Mouse (Mus musculus) embryonic facial prominence, embryonic 14.5 days (tissue): ENCODE results near the gene Ndufv2. TPM values are rescaled to one million over a fixed set of nuclear protein-coding genes. Genes with fewer than 3 reads are reported as not detected.
A peak's percentile ranks its signal among the peaks of the same experiment; 100 is the strongest.

Experiments
- ATAC-seq: fragments of 200-750 bp; cut with Nextera tagmentation; 2 replicates; pipeline ENCODE4 v1.8.0; 2017; ENCODE audit warnings: low read depth, moderate number of reproducible peaks, moderate TSS enrichment
- DNase-seq: peaks from one replicate; pipeline ENCODE4 v3.0.0-alpha.2; 2015; ENCODE audit warnings: low spot score
- H3K27ac ChIP-seq: fragments of 300-500 bp; sonication (generic); replicated peaks from 2 replicates; pipeline ENCODE4 v1.5.1; 2014; ENCODE audit warnings: low read depth, mild to moderate bottlenecking, low read length, moderate library complexity
- H3K27me3 ChIP-seq: fragments of 300-500 bp; sonication (generic); replicated peaks from 2 replicates; pipeline ENCODE4 v1.6.1; 2014; ENCODE audit warnings: low read length; ENCODE audit not compliant: control insufficient read depth, insufficient read depth
- H3K36me3 ChIP-seq: fragments of 300-500 bp; sonication (generic); 2 replicates; pipeline ENCODE4 v1.6.1; 2014; ENCODE audit warnings: low read length, mixed read lengths; ENCODE audit not compliant: control insufficient read depth, insufficient read depth
- H3K4me1 ChIP-seq: fragments of 300-500 bp; sonication (generic); 2 replicates; pipeline ENCODE4 v1.6.1; 2014; ENCODE audit warnings: antibody characterized with exemption, low read length; ENCODE audit not compliant: control insufficient read depth, insufficient read depth
- H3K4me2 ChIP-seq: fragments of 300-500 bp; sonication (generic); 2 replicates; pipeline ENCODE4 v1.6.1; 2014; ENCODE audit warnings: low read depth, mild to moderate bottlenecking, low read length, moderate library complexity, mixed read lengths
- H3K4me3 ChIP-seq: fragments of 300-500 bp; sonication (generic); 2 replicates; pipeline ENCODE4 v1.5.1; 2014; ENCODE audit warnings: low read depth, mild to moderate bottlenecking, low read length
- H3K9ac ChIP-seq: fragments of 300-500 bp; sonication (generic); 2 replicates; pipeline ENCODE4 v1.6.1; 2014; ENCODE audit warnings: low read depth, mild to moderate bottlenecking, low read length, moderate library complexity, mixed read lengths
- H3K9me3 ChIP-seq: fragments of 300-500 bp; sonication (generic); 2 replicates; pipeline ENCODE4 v1.6.1; 2016; ENCODE audit warnings: low read length; ENCODE audit not compliant: control insufficient read depth
- WGBS: fragments of 180-500 bp; shearing (Covaris S2); extraction: QIAGEN DNeasy Blood & Tissue Kit; methylation state at CpG from one replicate; pipeline ENCODE4 v1.1.7; 2014; 5-methylcytosine and 5-hydroxymethylcytosine counted together
- polyA plus RNA-seq: library from polyadenylated mRNA; unstranded; fragments of >200 nt; fragmentation: Nextera tagmentation; extraction: Ambion mirVana; gene quantifications from 2 replicates; pipeline ENCODE4 v1.2.1, GENCODE M21; 2014

The Ndufv2 gene
- polyA plus RNA-seq, 1 experiment from 2014 or later, result 361 TPM

GRCm38 (mm10) chr17:66092664-66093063 lies 8.7 kb downstream of the Ndufv2 start:
- Histone ChIP-seq H3K4me2 (no peak overlapping the region), H3K36me3 (peaks cover 24% of the 10 kb centered on the region), H3K9me3 (no peaks in the 10 kb centered on the region), H3K27me3 (no peaks in the 10 kb centered on the region), H3K9ac (no peak overlapping the region), H3K27ac (no peak overlapping the region), H3K4me1 (no peaks in the 10 kb centered on the region), H3K4me3 (no peak overlapping the region)
- ATAC-seq (no peak), DNase-seq (no peak)
- WGBS, result 74% methylated on average over 3 of the region's 3 CpGs

DNA sequence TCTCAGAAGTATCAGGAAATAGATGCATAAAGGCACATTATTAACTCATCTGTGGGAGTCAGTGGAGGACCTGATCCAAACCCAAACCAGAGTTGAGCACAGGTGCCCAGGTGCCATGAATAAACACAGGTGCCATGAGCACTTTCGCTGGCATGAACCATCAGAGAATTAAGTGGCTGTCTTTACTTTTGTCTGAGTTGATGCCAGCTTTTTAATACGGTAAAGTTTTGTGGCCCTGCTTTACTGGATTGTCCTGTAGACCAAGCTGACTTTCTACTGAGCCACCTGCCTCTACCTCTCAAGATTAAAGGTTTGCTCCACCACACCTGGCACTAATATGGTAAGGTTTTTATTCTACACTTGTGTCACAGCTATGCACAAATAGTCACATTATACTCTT lies 9.3 kb downstream of the Ndufv2 start:
- H3K36me3 ChIP-seq, result peaks cover 30% of the 10 kb centered on the region
- no peak overlapping the region for H3K27ac ChIP-seq
- DNase-seq (no peak), ATAC-seq (no peak)
- no peaks in the 10 kb centered on the region for H3K4me1 ChIP-seq
- WGBS, result 91% methylated on average over 2 of the region's 2 CpGs
- H3K4me2 ChIP-seq, result no peak overlapping the region
- H3K9me3 ChIP-seq, result no peaks in the 10 kb centered on the region
- H3K27me3 ChIP-seq, result no peaks in the 10 kb centered on the region
- no peak overlapping the region for H3K9ac ChIP-seq
- H3K4me3 ChIP-seq, result no peak overlapping the region

GRCm38 (mm10) chr17:66091392-66091791 lies 10.0 kb downstream of the Ndufv2 start:
- WGBS, result 85% methylated on average over 2 of the region's 2 CpGs
- H3K4me2 ChIP-seq, result no peak overlapping the region
- H3K9ac ChIP-seq, result no peak overlapping the region
- H3K27me3 ChIP-seq, result no peaks in the 10 kb centered on the region
- H3K27ac ChIP-seq, result no peak overlapping the region
- no peak for ATAC-seq
- no peak overlapping the region for H3K4me3 ChIP-seq
- H3K36me3 ChIP-seq, result peaks cover 37% of the 10 kb centered on the region
- DNase-seq, result no peak
- H3K4me1 ChIP-seq, result no peaks in the 10 kb centered on the region
- H3K9me3 ChIP-seq, result no peaks in the 10 kb centered on the region

GRCm38 (mm10) chr17:66090251-66090650 lies 11.1 kb downstream of the Ndufv2 start:
- Histone ChIP-seq H3K27me3 (no peaks in the 10 kb centered on the region), H3K4me3 (no peak overlapping the region), H3K36me3 (peaks cover 47% of the 10 kb centered on the region)

GRCm38 (mm10) chr17:66085038-66085437 lies 16.3 kb downstream of the Ndufv2 start:
- Histone ChIP-seq H3K27ac (no peak overlapping the region), H3K9ac (no peak overlapping the region), H3K4me2 (no peak overlapping the region), H3K4me3 (no peak overlapping the region), H3K4me1 (no peaks in the 10 kb centered on the region), H3K27me3 (no peaks in the 10 kb centered on the region), H3K36me3 (peaks cover 56% of the 10 kb centered on the region), H3K9me3 (no peaks in the 10 kb centered on the region)
- no peak for ATAC-seq
- 81% methylated on average over 1 of the region's 1 CpGs for WGBS
- DNase-seq, result no peak

More at GRCm38 (mm10) chr17:66090251-66090650, 11.1 kb downstream of the Ndufv2 start:
- Histone ChIP-seq H3K27ac (no peak overlapping the region), H3K4me1 (no peaks in the 10 kb centered on the region), H3K9ac (no peak overlapping the region), H3K9me3 (no peaks in the 10 kb centered on the region), H3K4me2 (no peak overlapping the region)
- DNase-seq (no peak), ATAC-seq (no peak)

GRCm38 (mm10) chr17:66084486-66084885 lies 16.9 kb downstream of the Ndufv2 start:
- ATAC-seq, result no peak
- Histone ChIP-seq H3K27me3 (no peaks in the 10 kb centered on the region), H3K4me1 (no peaks in the 10 kb centered on the region), H3K4me3 (no peak overlapping the region), H3K9ac (no peak overlapping the region), H3K36me3 (peaks cover 62% of the 10 kb centered on the region), H3K4me2 (no peak overlapping the region), H3K27ac (no peak overlapping the region), H3K9me3 (no peaks in the 10 kb centered on the region)
- 70% methylated on average over 1 of the region's 1 CpGs for WGBS
- no peak for DNase-seq

DNA sequence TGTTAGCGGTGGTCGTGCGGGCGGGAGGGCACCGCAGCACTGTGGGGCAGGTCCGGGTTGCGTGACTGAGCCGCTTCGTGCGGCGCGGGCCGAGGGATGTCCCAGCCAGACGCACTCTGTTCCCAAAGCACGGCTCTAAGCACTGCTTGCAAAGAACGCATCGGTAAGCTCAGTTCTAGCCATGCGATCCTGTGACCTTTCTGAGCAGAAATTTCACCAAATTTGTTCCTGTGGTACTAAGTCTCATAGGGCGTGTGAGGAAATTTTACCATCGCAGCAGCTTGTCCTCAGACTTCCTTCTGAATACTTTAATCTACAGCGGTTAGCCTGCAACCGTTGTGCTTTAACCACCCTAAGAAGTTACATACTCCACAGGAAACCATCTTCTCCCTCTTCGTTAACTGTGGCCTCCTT lies 23.9 kb downstream of the Ndufv2 start:
- H3K27me3 ChIP-seq, result no peaks in the 10 kb centered on the region
- H3K27ac ChIP-seq, result peak overlapping the region; percentile 85
- DNase-seq (peak; percentile 31), ATAC-seq (peak; percentile 64)
- no peaks in the 10 kb centered on the region for H3K9me3 ChIP-seq
- peaks cover 4% of the 10 kb centered on the region for H3K4me1 ChIP-seq
- peak overlapping the region; percentile 91 for H3K4me3 ChIP-seq
- under 1% methylated on average over 16 of the region's 23 CpGs for WGBS
- H3K36me3 ChIP-seq, result peaks cover 27% of the 10 kb centered on the region
- peak overlapping the region; percentile 83 for H3K9ac ChIP-seq
- peak overlapping the region; percentile 83 for H3K4me2 ChIP-seq

GRCm38 (mm10) chr17:66076934-66077333 lies 24.4 kb downstream of the Ndufv2 start, which contains the start of gene Ankrd12:
Gene Ankrd12 (minus strand): TSS chr17:66077089.
- Histone ChIP-seq H3K27me3 (no peaks in the 10 kb centered on the region), H3K9ac (peak within 1 kb of the TSS; percentile 83), H3K36me3 (peaks cover 27% of the 10 kb centered on the region), H3K4me1 (peaks cover 4% of the 10 kb centered on the region), H3K27ac (peak within 1 kb of the TSS; percentile 85), H3K4me3 (peak within 1 kb of the TSS; percentile 91), H3K4me2 (peak within 1 kb of the TSS; percentile 83), H3K9me3 (no peaks in the 10 kb centered on the region)
- DNase-seq (peak; percentile 96), ATAC-seq (peak; percentile 99)
- WGBS, result 0% methylated on average over 31 of the region's 53 CpGs

GRCm38 (mm10) chr17:66076174-66076927 lies 25.0 kb downstream of the Ndufv2 start:
- peak overlapping the region; percentile 91 for H3K4me3 ChIP-seq
- H3K36me3 ChIP-seq, result peaks cover 27% of the 10 kb centered on the region
- 1% methylated on average over 15 of the region's 95 CpGs for WGBS
- H3K4me1 ChIP-seq, result peaks cover 4% of the 10 kb centered on the region
- ATAC-seq (peak; percentile 83), DNase-seq (no peak)
- H3K27ac ChIP-seq, result peak overlapping the region; percentile 85
- peak overlapping the region; percentile 83 for H3K9ac ChIP-seq
- peak overlapping the region; percentile 83 for H3K4me2 ChIP-seq
- H3K27me3 ChIP-seq, result no peaks in the 10 kb centered on the region
- no peaks in the 10 kb centered on the region for H3K9me3 ChIP-seq
